Mouse (Mus musculus): ENCODE measurements around the gene Mettl21a.

- no peak for TF ChIP-seq CTCF (IDR thresholded peaks at IDR 0.05; ENCODE audit: low read depth)
- no peak for TF ChIP-seq EP300 (IDR thresholded peaks at IDR 0.05; ENCODE audit: low read depth)
These were observed 16.2 kb upstream of the Mettl21a start for GRCm38 (mm10) chr1:64633237-64633636.
